In the genomic region with DNA sequence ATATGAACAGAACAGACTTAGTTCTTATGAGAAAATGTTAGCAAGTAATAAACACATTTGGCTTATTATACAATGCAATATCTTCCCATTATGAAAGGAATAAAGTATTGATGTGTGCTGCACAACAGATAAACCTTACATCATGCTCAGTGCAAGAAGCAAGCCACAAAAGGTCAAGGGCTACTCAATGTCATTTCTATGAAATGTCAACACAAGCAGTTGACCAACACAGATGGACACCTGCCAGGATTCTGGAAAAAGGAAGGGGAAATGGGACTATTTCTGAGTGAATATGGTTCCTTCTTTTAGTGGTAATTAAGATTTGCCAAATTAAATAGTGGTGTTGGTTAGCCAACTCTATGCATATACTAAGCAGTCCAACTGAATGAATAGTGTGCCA, we compare ENCODE assay signal across 23 mouse cellular contexts. TPM values are rescaled to one million over a fixed set of nuclear protein-coding genes. Genes with fewer than 3 reads are reported as not detected.
DNase-seq lines count a peak whose midpoint lies in the region; ATAC-seq and TF ChIP-seq lines count a peak whose summit lies in the region.
"Had no signal": no experiment of that assay in that cellular context is flagged by ENCODE, and none has a peak within 500 bp of the region (broad histone marks: within the 10 kb centered on the region; RNA-seq: fewer than 3 reads in every experiment).

No protein-coding gene starts in this region.

- no peak overlapping the region for H3K4me3 ChIP-seq in heart, adult 2 months
- H3K4me3 ChIP-seq in heart, embryonic 11.5 days (ENCODE audit: low read depth, low read length) = no peak overlapping the region
- H3K4me3 ChIP-seq in macrophage (ENCODE audit: inconsistent target) = no peak overlapping the region
- H3K4me3 ChIP-seq: hindbrain, embryonic 15.5 days; midbrain, embryonic 13.5 days had no signal

- peak overlapping the region; percentile 82 for H3K27ac ChIP-seq in heart, adult 2 months
- H3K27ac ChIP-seq in heart, embryonic 11.5 days (ENCODE audit: low read depth, low read length) = no peak overlapping the region
- H3K27ac ChIP-seq in macrophage = peak overlapping the region; percentile 86
- H3K27ac ChIP-seq: hindbrain, embryonic 15.5 days; midbrain, embryonic 13.5 days had no signal

- intact Hi-C loops in heart, adult 2 months (cut with DNase I) = loop anchor here (2.0 to 5.0 kb wide), 3 partner anchors 48 to 82 kb away; no protein-coding TSS in a partner anchor

- no peak for DNase-seq in heart, adult 2 months
- peak; percentile 53 for DNase-seq in 416B (ENCODE audit: low read depth)
- DNase-seq in adrenal gland, postnatal 14 days = peak; percentile 70
- no peak for DNase-seq in B cell, adult 2 months
- no peak for DNase-seq in left cerebral cortex, adult 8-10 months (ENCODE audit: low spot score in 2 of 2)
- DNase-seq in gastrocnemius, postnatal 25 days = no peak
- DNase-seq: cerebellum, adult 18-20 months; forebrain, postnatal 0 days; kidney, postnatal 25 days; left cerebral cortex, postnatal 4 days; lung, embryonic 14.5 days; right cerebral cortex, postnatal 14 days; thymus, postnatal 4 days had no signal

- H3K27me3 ChIP-seq in heart, adult 2 months (ENCODE audit: control insufficient read depth, insufficient read depth, low read length) = no peaks in the 10 kb centered on the region
- no peaks in the 10 kb centered on the region for H3K27me3 ChIP-seq in heart, embryonic 11.5 days (ENCODE audit: control insufficient read depth, insufficient read depth, low read length)
- H3K27me3 ChIP-seq: hindbrain, embryonic 15.5 days; midbrain, embryonic 13.5 days had no signal

- H3K4me2 ChIP-seq in heart, embryonic 11.5 days = no peak overlapping the region
- H3K4me2 ChIP-seq: hindbrain, embryonic 15.5 days; lung, embryonic 14.5 days; midbrain, embryonic 13.5 days had no signal

- TF ChIP-seq EP300 in heart, adult 2 months (IDR thresholded peaks at IDR 0.05; ENCODE audit: insufficient read depth, low read depth, low read length) = no peak

- no peak overlapping the region for H3K9ac ChIP-seq in heart, adult 2 months (ENCODE audit: low read depth, low read length)
- no peak overlapping the region for H3K9ac ChIP-seq in heart, embryonic 11.5 days (ENCODE audit: low read depth, low read length)
- H3K9ac ChIP-seq: forebrain, postnatal 0 days; hindbrain, embryonic 15.5 days; lung, embryonic 14.5 days; midbrain, embryonic 13.5 days had no signal

- no peak for TF ChIP-seq POLR2A in heart, adult 2 months (IDR thresholded peaks at IDR 0.05; ENCODE audit: insufficient read depth, low read depth, low read length)

- H3K9me3 ChIP-seq in heart, embryonic 11.5 days (replicated peaks; ENCODE audit: control insufficient read depth, low read length) = no peaks in the 10 kb centered on the region
- H3K9me3 ChIP-seq: hindbrain, embryonic 15.5 days; midbrain, embryonic 13.5 days had no signal

- TF ChIP-seq CTCF in heart, adult 2 months (IDR thresholded peaks at IDR 0.05) = no peak

- H3K4me1 ChIP-seq in heart, adult 2 months (ENCODE audit: control insufficient read depth, insufficient read depth, low read length) = peaks cover 10% of the 10 kb centered on the region
- peaks cover 10% of the 10 kb centered on the region; the same call in 1 of the 2 replicates for H3K4me1 ChIP-seq in heart, embryonic 11.5 days (ENCODE audit: control insufficient read depth, insufficient read depth, low read length)
- H3K4me1 ChIP-seq: hindbrain, embryonic 15.5 days; midbrain, embryonic 13.5 days had no signal

- no peak for ATAC-seq in heart, embryonic 11.5 days (replicated peaks; ENCODE audit: insufficient number of reproducible peaks, low FRiP score, low TSS enrichment)
- ATAC-seq: forebrain, postnatal 0 days; intestine, postnatal 0 days; midbrain, embryonic 13.5 days had no signal

- no peaks in the 10 kb centered on the region for H3K79me2 ChIP-seq in heart, adult 2 months (replicated peaks; ENCODE audit: control insufficient read depth, insufficient read depth, low read length)
- no peaks in the 10 kb centered on the region for H3K79me2 ChIP-seq in macrophage (ENCODE audit: inconsistent target)

- no peaks in the 10 kb centered on the region for H3K36me3 ChIP-seq in heart, adult 2 months (ENCODE audit: control insufficient read depth, insufficient read depth, low read length)
- H3K36me3 ChIP-seq in heart, embryonic 11.5 days (ENCODE audit: control insufficient read depth, insufficient read depth, low read length) = no peaks in the 10 kb centered on the region
- no peaks in the 10 kb centered on the region for H3K36me3 ChIP-seq in macrophage (ENCODE audit: inconsistent target)
- H3K36me3 ChIP-seq: hindbrain, embryonic 15.5 days; midbrain, embryonic 13.5 days had no signal

RNA-seq across cellular contexts. Expression of gene Pdcd1lg2, which starts 9.2 kb away (rescaled TPM):
- not detected for total RNA-seq in heart, adult 2 months (2021)
- 0.14 TPM in 1 of 2 replicates, not detected in the other for polyA plus RNA-seq in heart, adult 2 months (2012; rRNA removed)
- not detected in 2 replicates for polyA plus RNA-seq in heart, embryonic 11.5 days (2014; fragmentation: Nextera tagmentation; extraction: Ambion mirVana)
- total RNA-seq in adrenal gland, postnatal 14 days (2021) = 0.23 TPM in 1 of 2 replicates, not detected in the other
- total RNA-seq in macrophage (2018; cell fraction: chromatin; rRNA removed) = 1 to 10 TPM in 2 of 26 experiments, under 1 TPM in 11, not detected in 13; 0.33 to 1.5 (median 0.86) TPM
- under 1 TPM in 25 of 26 experiments, not detected in 1; 0.09 to 0.45 (median 0.22) TPM for total RNA-seq in macrophage (2018; cell fraction: cytosol; rRNA removed)
- total RNA-seq in macrophage (2018; cell fraction: nucleus; rRNA removed) = 1 to 10 TPM in 10 of 26 experiments, under 1 TPM in 6, not detected in 10; 0.52 to 3.2 (median 1.5) TPM
- polyA plus RNA-seq in macrophage (2018) = 0.09 to 0.18 TPM in 2 of 3 replicates, not detected in the other
- total RNA-seq in left cerebral cortex, adult 8-10 months (2022) = under 1 TPM in 2 of 4 experiments, not detected in 2; 0.22 to 0.30 TPM
- not detected for total RNA-seq in gastrocnemius, postnatal 25 days (2021)
- total RNA-seq: ES-E14; gastrocnemius, postnatal 4 days; layer of hippocampus, postnatal 14 days had no signal
- polyA plus RNA-seq: embryonic facial prominence, embryonic 11.5 days; forebrain, postnatal 0 days; hindbrain, embryonic 15.5 days; intestine, postnatal 0 days; lung, embryonic 14.5 days; neural tube, embryonic 11.5 days had no signal

RNA-seq across cellular contexts. Expression of gene Cd274, which starts 52.7 kb away (rescaled TPM):
- 1 to 10 TPM; 1.8 to 5.4 TPM for total RNA-seq in heart, adult 2 months (2021)
- 4.3 and 5.2 TPM in 2 replicates for polyA plus RNA-seq in heart, adult 2 months (2012; rRNA removed)
- polyA plus RNA-seq in heart, embryonic 11.5 days (2014; fragmentation: Nextera tagmentation; extraction: Ambion mirVana) = 0.48 and 0.62 TPM in 2 replicates
- total RNA-seq in adrenal gland, postnatal 14 days (2021) = 6.0 and 7.0 TPM in 2 replicates
- 1,000 to 10,000 TPM in 3 of 26 experiments, 100 to 1,000 TPM in 23; 158 to 1,981 (median 629) TPM for total RNA-seq in macrophage (2018; cell fraction: chromatin; rRNA removed)
- 100 to 1,000 TPM in 25 of 26 experiments, 10 to 100 TPM in 1; 97.2 to 934 (median 465) TPM for total RNA-seq in macrophage (2018; cell fraction: cytosol; rRNA removed)
- total RNA-seq in macrophage (2018; cell fraction: nucleus; rRNA removed) = 1,000 to 10,000 TPM in 15 of 26 experiments, 100 to 1,000 TPM in 10, 10 to 100 TPM in 1; 92.6 to 1,827 (median 1,161) TPM
- polyA plus RNA-seq in macrophage (2018) = 44.6 to 125 TPM (median 104 TPM) in 3 replicates
- total RNA-seq in left cerebral cortex, adult 8-10 months (2022) = 1 to 10 TPM; 1.6 to 3.4 (median 2.2) TPM
- total RNA-seq in gastrocnemius, postnatal 25 days (2021) = under 1 TPM; 0.67 to 0.77 TPM

RNA-seq across cellular contexts. Expression of gene Plgrkt, which starts 52.8 kb away (rescaled TPM):
- 10 to 100 TPM; 22.9 to 28.1 TPM for total RNA-seq in heart, adult 2 months (2021)
- polyA plus RNA-seq in heart, adult 2 months (2012; rRNA removed) = 29.9 and 36.4 TPM in 2 replicates
- 39.7 and 43.6 TPM in 2 replicates for polyA plus RNA-seq in heart, embryonic 11.5 days (2014; fragmentation: Nextera tagmentation; extraction: Ambion mirVana)
- 56.4 and 63.4 TPM in 2 replicates for total RNA-seq in adrenal gland, postnatal 14 days (2021)
- total RNA-seq in macrophage (2018; cell fraction: chromatin; rRNA removed) = 100 to 1,000 TPM; 439 to 902 (median 658) TPM
- total RNA-seq in macrophage (2018; cell fraction: cytosol; rRNA removed) = 100 to 1,000 TPM in 4 of 26 experiments, 10 to 100 TPM in 22; 64.2 to 119 (median 78.6) TPM
- 100 to 1,000 TPM; 254 to 825 (median 609) TPM for total RNA-seq in macrophage (2018; cell fraction: nucleus; rRNA removed)
- 65.1 to 163 TPM (median 83.5 TPM) in 3 replicates for polyA plus RNA-seq in macrophage (2018)
- total RNA-seq in left cerebral cortex, adult 8-10 months (2022) = 10 to 100 TPM; 22.4 to 36.2 (median 26.7) TPM
- 10 to 100 TPM; 13.7 to 15.1 TPM for total RNA-seq in gastrocnemius, postnatal 25 days (2021)

Comparison
In these comparisons a context has a peak if more than half of its experiments do, and no peak if none do; other contexts are left out.
1. DNase-seq: peak in 416B (single experiment) and adrenal gland, postnatal 14 days (single experiment); none in heart, adult 2 months (0 of 2), B cell, adult 2 months (0 of 2), left cerebral cortex, adult 8-10 months (0 of 2) and gastrocnemius, postnatal 25 days (single experiment).